Mouse (Mus musculus): ENCODE results near the gene 4933405L10Rik. TPM values are rescaled to one million over a fixed set of nuclear protein-coding genes. Genes with fewer than 3 reads are reported as not detected.

4933405L10Rik gene
- polyA plus RNA-seq (2016; fragmentation: Nextera tagmentation; extraction: Ambion mirVana), result 0.39 TPM in 1 of 2 replicates, not detected in the other

GRCm38 (mm10) chr8:105707498-105708403, at the start of gene 4933405L10Rik, which contains the start of gene Enkd1:
Gene 4933405L10Rik, plus strand, starts transcription at chr8:105707655.
Gene Enkd1, minus strand, starts transcription at chr8:105708210.
- ATAC-seq (ENCODE audit: low FRiP score), result peak; percentile 80
- peak within 1 kb of the TSS; percentile 69 for H3K4me3 ChIP-seq
- H3K9me3 ChIP-seq (replicated peaks), result no peaks in the 10 kb centered on the region
- peaks cover 17% of the 10 kb centered on the region for H3K36me3 ChIP-seq
- H3K27ac ChIP-seq, result peak within 1 kb of the TSS; percentile 18; the same call in 1 of the 2 replicates
- peak within 1 kb of the TSS; percentile 95 for H3K4me2 ChIP-seq (replicated peaks)
- WGBS, result under 1% methylated on average over 55 of the region's 55 CpGs
- H3K27me3 ChIP-seq, result no peaks in the 10 kb centered on the region
- peak within 1 kb of the TSS; percentile 74 for H3K9ac ChIP-seq
- peaks cover 21% of the 10 kb centered on the region for H3K4me1 ChIP-seq

- no peak overlapping the region for H3K4me3 ChIP-seq
- ATAC-seq (ENCODE audit: low FRiP score), result no peak
- peaks cover 2% of the 10 kb centered on the region; the same call in 1 of the 2 replicates for H3K4me1 ChIP-seq
- 85% methylated on average over 3 of the region's 3 CpGs for whole genome bisulfite sequencing
- no peaks in the 10 kb centered on the region for H3K27me3 ChIP-seq
- H3K4me2 ChIP-seq (replicated peaks), result no peak overlapping the region
- no peak overlapping the region for H3K9ac ChIP-seq
- peaks cover 31% of the 10 kb centered on the region for H3K36me3 ChIP-seq
- H3K9me3 ChIP-seq (replicated peaks), result no peaks in the 10 kb centered on the region
- H3K27ac ChIP-seq, result no peak overlapping the region
These were observed 46.3 kb upstream of the 4933405L10Rik start for GRCm38 (mm10) chr8:105661167-105661566.

DNA sequence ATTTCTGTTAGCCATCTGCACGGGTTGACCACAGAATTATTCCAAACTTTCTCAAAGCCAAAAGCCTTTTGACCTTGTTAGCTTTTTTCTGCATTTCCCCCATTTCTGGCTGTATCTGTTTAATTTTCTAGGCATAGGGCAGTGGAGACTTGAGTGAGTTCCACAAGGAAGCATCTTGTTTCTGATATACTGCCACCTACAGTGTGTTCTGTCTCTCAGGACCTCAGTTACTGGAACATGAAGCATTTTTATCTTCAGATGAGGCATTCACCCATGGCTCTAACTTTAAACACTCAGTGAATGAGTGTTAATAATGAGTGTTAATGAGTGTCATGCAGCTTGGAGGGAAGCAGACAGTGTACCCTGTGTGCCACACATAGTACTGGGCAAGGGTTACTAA, 29.6 kb upstream of the 4933405L10Rik start:
- 87% methylated on average over 1 of the region's 1 CpGs for WGBS
- H3K27ac ChIP-seq, result no peak overlapping the region
- no peaks in the 10 kb centered on the region for H3K27me3 ChIP-seq
- H3K36me3 ChIP-seq, result peaks cover 89% of the 10 kb centered on the region
- no peak overlapping the region for H3K4me3 ChIP-seq
- H3K9ac ChIP-seq, result no peak overlapping the region
- no peak overlapping the region for H3K4me2 ChIP-seq (replicated peaks)
- ATAC-seq (ENCODE audit: low FRiP score), result no peak
- no peaks in the 10 kb centered on the region for H3K9me3 ChIP-seq (replicated peaks)
- H3K4me1 ChIP-seq, result no peaks in the 10 kb centered on the region

DNA sequence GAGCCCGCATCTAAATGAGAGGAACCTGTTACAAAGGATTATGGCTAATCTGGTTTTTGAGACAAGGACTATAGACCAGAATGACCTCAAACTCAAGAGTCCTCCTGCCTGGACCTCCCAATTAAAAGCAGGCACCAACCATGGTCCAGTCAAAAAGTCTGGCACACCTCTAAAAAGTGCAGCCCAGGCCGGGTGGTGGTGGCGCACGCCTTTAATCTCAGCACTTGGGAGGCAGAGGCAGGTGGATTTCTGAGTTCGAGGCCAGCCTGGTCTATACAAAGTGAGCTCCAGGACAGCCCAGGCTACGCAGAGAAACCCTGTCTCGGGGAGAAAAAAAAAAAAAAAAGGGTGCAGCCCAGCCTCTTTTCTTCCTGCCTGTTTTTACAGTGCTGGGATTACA, 22.1 kb upstream of the 4933405L10Rik start:
- Histone ChIP-seq H3K4me3 (no peak overlapping the region), H3K9ac (no peak overlapping the region), H3K4me1 (peaks cover 7% of the 10 kb centered on the region), H3K27me3 (no peaks in the 10 kb centered on the region), H3K4me2 (replicated peaks) (no peak overlapping the region; the same call in 1 of the 2 replicates), H3K36me3 (peaks cover 38% of the 10 kb centered on the region), H3K9me3 (replicated peaks) (no peaks in the 10 kb centered on the region), H3K27ac (no peak overlapping the region)
- ATAC-seq (ENCODE audit: low FRiP score), result no peak
- WGBS, result 85% methylated on average over 7 of the region's 7 CpGs

DNA sequence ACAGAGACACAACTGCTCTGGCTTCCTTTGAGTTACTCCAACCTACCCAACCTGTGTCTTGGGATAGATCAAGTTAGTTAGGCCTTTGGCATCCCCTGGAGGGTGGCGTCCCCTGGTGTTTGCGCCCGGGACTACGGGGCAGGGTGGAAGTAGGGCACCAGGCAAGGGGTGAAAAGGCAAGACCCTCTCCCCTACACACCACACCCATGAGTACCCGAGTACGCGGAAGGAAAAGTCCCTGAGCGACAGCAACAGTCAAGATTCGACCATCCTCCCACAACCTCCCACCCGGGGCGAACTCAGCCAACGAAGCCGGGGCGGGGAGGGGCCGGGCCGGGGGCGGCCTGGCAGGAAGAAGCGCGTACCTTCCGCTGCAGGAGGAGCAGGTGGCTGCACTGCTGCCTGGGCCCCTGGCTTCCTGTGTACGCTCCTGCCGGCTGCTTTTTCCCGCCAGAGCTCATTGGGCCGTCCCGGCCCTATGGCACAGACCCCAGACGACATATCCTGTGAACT, 21.6 kb upstream of the 4933405L10Rik start, which contains the start of gene Carmil2:
Carmil2 (plus strand) TSS at position 479 of the 513 bp plus-strand sequence.
- Histone ChIP-seq H3K27ac (no peak within 1 kb of the TSS), H3K27me3 (no peaks in the 10 kb centered on the region), H3K9ac (no peak within 1 kb of the TSS), H3K4me2 (replicated peaks) (peak within 1 kb of the TSS; percentile 26; the same call in 1 of the 2 replicates), H3K4me3 (no peak within 1 kb of the TSS; the same call in 1 of the 2 replicates), H3K9me3 (replicated peaks) (no peaks in the 10 kb centered on the region), H3K4me1 (peaks cover 7% of the 10 kb centered on the region), H3K36me3 (peaks cover 33% of the 10 kb centered on the region)
- 13% methylated on average over 26 of the region's 26 CpGs for WGBS
- peak; percentile 47; the same call in 1 of the 2 replicates for ATAC-seq (ENCODE audit: low FRiP score)

- Histone ChIP-seq H3K4me2 (replicated peaks) (no peak overlapping the region), H3K9ac (no peak overlapping the region), H3K27ac (no peak overlapping the region), H3K36me3 (peaks cover 26% of the 10 kb centered on the region), H3K9me3 (replicated peaks) (no peaks in the 10 kb centered on the region), H3K4me1 (peaks cover 7% of the 10 kb centered on the region), H3K4me3 (no peak overlapping the region), H3K27me3 (no peaks in the 10 kb centered on the region)
- no peak for ATAC-seq (ENCODE audit: low FRiP score)
- WGBS, result 65% methylated on average over 6 of the region's 6 CpGs
These were observed 20.9 kb upstream of the 4933405L10Rik start for GRCm38 (mm10) chr8:105686551-105686950.

GRCm38 (mm10) chr8:105687512-105687911, 19.9 kb upstream of the 4933405L10Rik start:
- no peaks in the 10 kb centered on the region for H3K27me3 ChIP-seq
- no peak overlapping the region for H3K9ac ChIP-seq
- H3K9me3 ChIP-seq (replicated peaks), result no peaks in the 10 kb centered on the region
- H3K36me3 ChIP-seq, result peaks cover 18% of the 10 kb centered on the region
- H3K27ac ChIP-seq, result no peak overlapping the region
- peaks cover 7% of the 10 kb centered on the region for H3K4me1 ChIP-seq
- H3K4me3 ChIP-seq, result no peak overlapping the region
- WGBS, result 72% methylated on average over 8 of the region's 8 CpGs
- H3K4me2 ChIP-seq (replicated peaks), result no peak overlapping the region
- ATAC-seq (ENCODE audit: low FRiP score), result no peak

GRCm38 (mm10) chr8:105688242-105688752, 19.2 kb upstream of the 4933405L10Rik start:
- WGBS, result 70% methylated on average over 14 of the region's 14 CpGs
- Histone ChIP-seq H3K27ac (no peak overlapping the region), H3K27me3 (no peaks in the 10 kb centered on the region), H3K36me3 (peaks cover 16% of the 10 kb centered on the region), H3K9ac (no peak overlapping the region), H3K4me1 (peaks cover 7% of the 10 kb centered on the region), H3K4me2 (replicated peaks) (no peak overlapping the region), H3K4me3 (no peak overlapping the region), H3K9me3 (replicated peaks) (no peaks in the 10 kb centered on the region)
- no peak for ATAC-seq (ENCODE audit: low FRiP score)

DNA sequence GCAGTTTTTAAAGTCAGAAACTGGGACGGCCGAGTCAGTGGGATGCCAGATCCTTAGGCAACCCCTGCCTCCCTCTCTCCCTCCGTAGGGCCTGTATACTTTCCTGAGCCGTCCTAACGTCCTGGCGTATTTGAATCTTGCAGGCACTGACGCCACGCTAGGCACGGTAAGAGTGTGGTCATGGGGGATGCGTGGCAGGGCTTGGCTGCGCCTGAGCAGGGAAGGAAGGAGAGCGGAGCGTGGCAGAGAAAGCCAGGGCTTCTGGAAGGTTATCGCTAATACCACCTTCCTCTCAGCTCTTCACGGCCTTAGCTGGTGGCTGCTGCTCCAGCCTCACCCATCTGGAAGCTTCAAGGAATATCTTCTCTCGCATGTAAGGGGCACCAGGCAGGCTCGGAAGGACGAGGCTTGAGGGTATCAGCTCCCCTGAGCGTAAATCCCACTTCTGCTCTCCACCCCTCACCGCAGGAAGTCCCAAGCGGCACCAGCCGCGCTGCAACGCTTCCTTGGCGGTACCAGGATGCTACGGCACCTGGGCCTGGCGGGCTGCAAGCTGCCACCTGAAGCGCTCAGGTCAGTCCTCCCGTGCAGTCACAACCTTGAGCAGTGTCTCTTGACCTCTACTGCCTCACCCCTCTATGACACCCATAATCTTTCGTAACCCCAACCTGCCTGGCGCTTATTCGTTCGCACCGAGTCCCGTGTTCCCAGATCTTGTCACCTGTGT, 18.0 kb upstream of the 4933405L10Rik start:
- Histone ChIP-seq H3K4me3 (no peak overlapping the region), H3K9ac (no peak overlapping the region), H3K4me2 (replicated peaks) (no peak overlapping the region), H3K9me3 (replicated peaks) (no peaks in the 10 kb centered on the region), H3K36me3 (peaks cover 4% of the 10 kb centered on the region; the same call in 1 of the 2 replicates), H3K27ac (no peak overlapping the region), H3K27me3 (no peaks in the 10 kb centered on the region), H3K4me1 (peaks cover 17% of the 10 kb centered on the region)
- no peak for ATAC-seq (ENCODE audit: low FRiP score)
- WGBS, result 64% methylated on average over 35 of the region's 35 CpGs

DNA sequence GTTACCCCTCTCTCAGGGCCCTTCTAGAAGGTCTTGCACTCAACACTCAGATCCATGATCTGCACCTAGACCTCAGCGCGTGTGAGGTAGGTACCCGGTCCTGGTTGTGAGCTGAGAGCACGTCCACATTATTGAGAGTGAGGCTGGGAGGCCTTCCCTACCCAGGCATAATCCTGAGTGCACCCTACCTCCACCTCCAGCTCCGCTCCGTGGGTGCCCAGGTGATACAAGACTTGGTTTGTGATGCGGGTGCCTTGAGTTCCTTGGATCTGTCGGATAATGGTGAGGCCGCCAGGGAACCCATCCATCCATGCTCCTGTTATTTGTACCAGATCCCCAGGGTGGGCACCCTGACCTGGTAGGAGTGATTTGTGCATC, 17.5 kb upstream of the 4933405L10Rik start:
- peaks cover 22% of the 10 kb centered on the region for H3K4me1 ChIP-seq
- 89% methylated on average over 9 of the region's 9 CpGs for WGBS
- H3K27ac ChIP-seq, result no peak overlapping the region
- no peak overlapping the region for H3K9ac ChIP-seq
- H3K27me3 ChIP-seq, result no peaks in the 10 kb centered on the region
- H3K4me3 ChIP-seq, result no peak overlapping the region
- H3K4me2 ChIP-seq (replicated peaks), result no peak overlapping the region
- 0 out of 2 replicates have a peak, but pooled peaks cover 4% of the 10 kb centered on the region for H3K36me3 ChIP-seq
- no peak for ATAC-seq (ENCODE audit: low FRiP score)
- no peaks in the 10 kb centered on the region for H3K9me3 ChIP-seq (replicated peaks)

DNA sequence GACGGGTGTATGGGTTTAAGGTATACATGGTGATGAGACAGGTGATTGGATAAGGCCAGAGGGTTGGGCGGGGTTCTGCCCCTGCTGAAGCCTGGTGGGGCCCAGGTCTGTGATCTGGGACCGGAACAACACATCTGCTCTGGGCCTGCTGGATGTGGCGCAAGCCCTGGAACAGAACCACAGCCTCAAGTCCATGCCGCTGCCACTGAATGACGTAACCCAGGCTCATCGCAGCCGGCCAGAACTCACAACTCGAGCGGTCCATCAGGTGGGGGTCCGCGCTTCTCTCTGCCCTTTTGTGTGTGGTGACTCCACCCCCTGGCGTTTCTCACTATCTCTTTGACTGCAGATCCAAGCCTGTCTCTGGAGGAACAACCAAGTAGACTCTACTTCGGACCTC, 16.5 kb upstream of the 4933405L10Rik start:
- Histone ChIP-seq H3K4me3 (no peak overlapping the region), H3K4me2 (replicated peaks) (no peak overlapping the region), H3K9ac (no peak overlapping the region), H3K27me3 (no peaks in the 10 kb centered on the region), H3K27ac (no peak overlapping the region), H3K9me3 (replicated peaks) (no peaks in the 10 kb centered on the region), H3K36me3 (peaks cover 4% of the 10 kb centered on the region; the same call in 1 of the 2 replicates), H3K4me1 (peaks cover 25% of the 10 kb centered on the region)
- ATAC-seq (ENCODE audit: low FRiP score), result no peak
- WGBS, result 83% methylated on average over 14 of the region's 14 CpGs

All from hindbrain, embryonic 12.5 days (tissue).